Mouse (Mus musculus): ENCODE data around the gene Dhtkd1. TPM values are rescaled to one million over a fixed set of nuclear protein-coding genes. Genes with fewer than 3 reads are reported as not detected.
A peak's percentile ranks its signal among the peaks of the same experiment; 100 is the strongest.
"Not testable (repeated sequence)": the region's sequence is repeated elsewhere in the genome, so short reads cannot be mapped to it uniquely, and the experiment has no call there.

Gene Dhtkd1
- polyA plus RNA-seq, 1 experiment from 2014 or later = 3.6 TPM

- under 1% methylated on average over 46 of the region's 54 CpGs for WGBS
Measured at GRCm38 (mm10) chr2:5950766-5951595, 8.4 kb upstream of the Dhtkd1 start, which contains the start of gene Upf2. Upf2 (plus strand) TSS chr2:5951469.

GRCm38 (mm10) chr2:5950305-5950704 lies 7.7 kb upstream of the Dhtkd1 start:
- H3K36me3 ChIP-seq (ENCODE audit: control insufficient read depth, insufficient read depth, low read length) = no peaks in the 10 kb centered on the region
- peak overlapping the region; percentile 80 for H3K27ac ChIP-seq (ENCODE audit: low read depth)
- peak overlapping the region; percentile 81 for H3K4me3 ChIP-seq (ENCODE audit: low read depth, low read length)
- peak overlapping the region; percentile 73 for H3K9ac ChIP-seq (ENCODE audit: low read length)
- H3K4me1 ChIP-seq (replicated peaks; ENCODE audit: control insufficient read depth, insufficient read depth, low read length) = peaks cover 6% of the 10 kb centered on the region; the same call in 1 of the 2 replicates
- 7% methylated on average over 6 of the region's 6 CpGs for WGBS
- no peaks in the 10 kb centered on the region for H3K9me3 ChIP-seq (ENCODE audit: control insufficient read depth, low read length)
- peak; percentile 54 for DNase-seq (ENCODE audit: low spot score)
- H3K4me2 ChIP-seq (ENCODE audit: low read length) = peak overlapping the region; percentile 67
- H3K27me3 ChIP-seq (replicated peaks; ENCODE audit: control insufficient read depth, insufficient read depth, low read length) = no peaks in the 10 kb centered on the region
- no peak for ATAC-seq (replicated peaks; ENCODE audit: low FRiP score, low TSS enrichment, low read depth)

More at GRCm38 (mm10) chr2:5950766-5951595, 8.4 kb upstream of the Dhtkd1 start, which contains the start of gene Upf2:
- Histone ChIP-seq H3K27ac (ENCODE audit: low read depth) (peak within 1 kb of the TSS; percentile 80), H3K9ac (ENCODE audit: low read length) (peak within 1 kb of the TSS; percentile 73), H3K4me2 (ENCODE audit: low read length) (peak within 1 kb of the TSS; percentile 67), H3K36me3 (ENCODE audit: control insufficient read depth, insufficient read depth, low read length) (no peaks in the 10 kb centered on the region), H3K4me3 (ENCODE audit: low read depth, low read length) (peak within 1 kb of the TSS; percentile 81), H3K4me1 (replicated peaks; ENCODE audit: control insufficient read depth, insufficient read depth, low read length) (peaks cover 6% of the 10 kb centered on the region; the same call in 1 of the 2 replicates), H3K9me3 (ENCODE audit: control insufficient read depth, low read length) (no peaks in the 10 kb centered on the region), H3K27me3 (replicated peaks; ENCODE audit: control insufficient read depth, insufficient read depth, low read length) (no peaks in the 10 kb centered on the region)
- ATAC-seq (replicated peaks; ENCODE audit: low FRiP score, low TSS enrichment, low read depth) (peak; percentile 96), DNase-seq (ENCODE audit: low spot score) (peak; percentile 96)

GRCm38 (mm10) chr2:5949821-5950220 lies 7.2 kb upstream of the Dhtkd1 start:
- not testable (repeated sequence) for DNase-seq (ENCODE audit: low spot score); H3K27ac ChIP-seq (ENCODE audit: low read depth); H3K27me3 ChIP-seq (replicated peaks; ENCODE audit: control insufficient read depth, insufficient read depth, low read length); ATAC-seq (replicated peaks; ENCODE audit: low FRiP score, low TSS enrichment, low read depth); H3K9me3 ChIP-seq (ENCODE audit: control insufficient read depth, low read length); H3K36me3 ChIP-seq (ENCODE audit: control insufficient read depth, insufficient read depth, low read length); H3K4me1 ChIP-seq (replicated peaks; ENCODE audit: control insufficient read depth, insufficient read depth, low read length); H3K9ac ChIP-seq (ENCODE audit: low read length)
- Histone ChIP-seq H3K4me2 (ENCODE audit: low read length) (peak overlapping the region; percentile 67), H3K4me3 (ENCODE audit: low read depth, low read length) (peak overlapping the region; percentile 81)
- 95% methylated on average over 9 of the region's 9 CpGs for WGBS

- Histone ChIP-seq H3K27ac (ENCODE audit: low read depth) (no peak overlapping the region), H3K27me3 (replicated peaks; ENCODE audit: control insufficient read depth, insufficient read depth, low read length) (no peaks in the 10 kb centered on the region), H3K4me1 (replicated peaks; ENCODE audit: control insufficient read depth, insufficient read depth, low read length) (peaks cover 6% of the 10 kb centered on the region; the same call in 1 of the 2 replicates), H3K36me3 (ENCODE audit: control insufficient read depth, insufficient read depth, low read length) (no peaks in the 10 kb centered on the region), H3K4me3 (ENCODE audit: low read depth, low read length) (no peak overlapping the region), H3K4me2 (ENCODE audit: low read length) (no peak overlapping the region), H3K9me3 (ENCODE audit: control insufficient read depth, low read length) (no peaks in the 10 kb centered on the region), H3K9ac (ENCODE audit: low read length) (no peak overlapping the region)
- DNase-seq (ENCODE audit: low spot score) (no peak), ATAC-seq (replicated peaks; ENCODE audit: low FRiP score, low TSS enrichment, low read depth) (no peak)
- 93% methylated on average over 2 of the region's 2 CpGs for WGBS
Measured at GRCm38 (mm10) chr2:5948964-5949363, 6.4 kb upstream of the Dhtkd1 start.

GRCm38 (mm10) chr2:5946876-5947275 lies 4.3 kb upstream of the Dhtkd1 start:
- DNase-seq (ENCODE audit: low spot score) (no peak), ATAC-seq (replicated peaks; ENCODE audit: low FRiP score, low TSS enrichment, low read depth) (no peak)
- H3K36me3 ChIP-seq (ENCODE audit: control insufficient read depth, insufficient read depth, low read length) = no peaks in the 10 kb centered on the region
- no peak overlapping the region for H3K9ac ChIP-seq (ENCODE audit: low read length)
- no peak overlapping the region for H3K4me2 ChIP-seq (ENCODE audit: low read length)
- no peak overlapping the region for H3K4me3 ChIP-seq (ENCODE audit: low read depth, low read length)
- 95% methylated on average over 3 of the region's 3 CpGs for WGBS
- H3K9me3 ChIP-seq (ENCODE audit: control insufficient read depth, low read length) = no peaks in the 10 kb centered on the region
- H3K27ac ChIP-seq (ENCODE audit: low read depth) = no peak overlapping the region
- no peaks in the 10 kb centered on the region for H3K4me1 ChIP-seq (replicated peaks; ENCODE audit: control insufficient read depth, insufficient read depth, low read length)
- no peaks in the 10 kb centered on the region for H3K27me3 ChIP-seq (replicated peaks; ENCODE audit: control insufficient read depth, insufficient read depth, low read length)

- H3K4me3 ChIP-seq (ENCODE audit: low read depth, low read length) = no peak overlapping the region
- H3K27ac ChIP-seq (ENCODE audit: low read depth) = no peak overlapping the region
- 78% methylated on average over 1 of the region's 1 CpGs for WGBS
- ATAC-seq (replicated peaks; ENCODE audit: low FRiP score, low TSS enrichment, low read depth) = no peak
- H3K9me3 ChIP-seq (ENCODE audit: control insufficient read depth, low read length) = no peaks in the 10 kb centered on the region
- H3K4me2 ChIP-seq (ENCODE audit: low read length) = no peak overlapping the region
- no peaks in the 10 kb centered on the region for H3K36me3 ChIP-seq (ENCODE audit: control insufficient read depth, insufficient read depth, low read length)
- DNase-seq (ENCODE audit: low spot score) = no peak
- no peak overlapping the region for H3K9ac ChIP-seq (ENCODE audit: low read length)
- no peaks in the 10 kb centered on the region for H3K27me3 ChIP-seq (replicated peaks; ENCODE audit: control insufficient read depth, insufficient read depth, low read length)
- no peaks in the 10 kb centered on the region for H3K4me1 ChIP-seq (replicated peaks; ENCODE audit: control insufficient read depth, insufficient read depth, low read length)
Measured at GRCm38 (mm10) chr2:5945629-5946028, 3.0 kb upstream of the Dhtkd1 start.

GRCm38 (mm10) chr2:5943071-5943470 lies 479 bp upstream of the Dhtkd1 start:
- H3K9ac ChIP-seq (ENCODE audit: low read length) = no peak overlapping the region; the same call in 1 of the 2 replicates

GRCm38 (mm10) chr2:5941861-5942415 lies 654 bp downstream of the Dhtkd1 start:
- 58% methylated on average over 11 of the region's 11 CpGs for WGBS
- Histone ChIP-seq H3K9ac (ENCODE audit: low read length) (peak overlapping the region; percentile 58), H3K9me3 (ENCODE audit: control insufficient read depth, low read length) (no peaks in the 10 kb centered on the region), H3K4me3 (ENCODE audit: low read depth, low read length) (peak overlapping the region; percentile 60), H3K4me2 (ENCODE audit: low read length) (peak overlapping the region; percentile 69), H3K27me3 (replicated peaks; ENCODE audit: control insufficient read depth, insufficient read depth, low read length) (no peaks in the 10 kb centered on the region), H3K36me3 (ENCODE audit: control insufficient read depth, insufficient read depth, low read length) (no peaks in the 10 kb centered on the region), H3K4me1 (replicated peaks; ENCODE audit: control insufficient read depth, insufficient read depth, low read length) (no peaks in the 10 kb centered on the region), H3K27ac (ENCODE audit: low read depth) (no peak overlapping the region)
- no peak for ATAC-seq (replicated peaks; ENCODE audit: low FRiP score, low TSS enrichment, low read depth)
- DNase-seq (ENCODE audit: low spot score) = no peak

More at GRCm38 (mm10) chr2:5943071-5943470, 479 bp upstream of the Dhtkd1 start:
- no peaks in the 10 kb centered on the region for H3K27me3 ChIP-seq (replicated peaks; ENCODE audit: control insufficient read depth, insufficient read depth, low read length)
- peak overlapping the region; percentile 69 for H3K4me2 ChIP-seq (ENCODE audit: low read length)
- H3K9me3 ChIP-seq (ENCODE audit: control insufficient read depth, low read length) = no peaks in the 10 kb centered on the region
- DNase-seq (ENCODE audit: low spot score) = no peak
- 33% methylated on average over 4 of the region's 4 CpGs for WGBS
- H3K27ac ChIP-seq (ENCODE audit: low read depth) = no peak overlapping the region
- H3K36me3 ChIP-seq (ENCODE audit: control insufficient read depth, insufficient read depth, low read length) = no peaks in the 10 kb centered on the region
- H3K4me1 ChIP-seq (replicated peaks; ENCODE audit: control insufficient read depth, insufficient read depth, low read length) = no peaks in the 10 kb centered on the region
- no peak for ATAC-seq (replicated peaks; ENCODE audit: low FRiP score, low TSS enrichment, low read depth)
- H3K4me3 ChIP-seq (ENCODE audit: low read depth, low read length) = peak overlapping the region; percentile 60
